Mouse (Mus musculus) heart, postnatal 25 days (tissue): ENCODE data around the gene Kcnj6. TPM values are rescaled to one million over a fixed set of nuclear protein-coding genes. Genes with fewer than 3 reads are reported as not detected.

Experiments used
- DNase-seq: peaks from one replicate; pipeline ENCODE4 v3.0.0; 2022; ENCODE audit warnings: low spot score
- intact Hi-C: fragments of 180-260 bp; cut with DNase I; formaldehyde crosslinking; loops from one replicate; pipeline ENCODE4 v1.15.1; 2025
- microRNA-seq: library from miRNA; unstranded; fragments of <30 nt; microRNA quantifications from one replicate; pipeline ENCODE4 v1.2.0, GENCODE M21; 2022
- total RNA-seq, 2 experiments: library from RNA; stranded (reverse); gene quantifications; 2 replicates each; pipeline ENCODE4 v1.2.3; 2021

Kcnj6 gene
- total RNA-seq, 2 experiments from 2014 or later: not detected

GRCm38 (mm10) chr16:94724747-94725211 is 272.7 kb downstream of the Kcnj6 start:
- intact Hi-C loops: no loop called here

DNA sequence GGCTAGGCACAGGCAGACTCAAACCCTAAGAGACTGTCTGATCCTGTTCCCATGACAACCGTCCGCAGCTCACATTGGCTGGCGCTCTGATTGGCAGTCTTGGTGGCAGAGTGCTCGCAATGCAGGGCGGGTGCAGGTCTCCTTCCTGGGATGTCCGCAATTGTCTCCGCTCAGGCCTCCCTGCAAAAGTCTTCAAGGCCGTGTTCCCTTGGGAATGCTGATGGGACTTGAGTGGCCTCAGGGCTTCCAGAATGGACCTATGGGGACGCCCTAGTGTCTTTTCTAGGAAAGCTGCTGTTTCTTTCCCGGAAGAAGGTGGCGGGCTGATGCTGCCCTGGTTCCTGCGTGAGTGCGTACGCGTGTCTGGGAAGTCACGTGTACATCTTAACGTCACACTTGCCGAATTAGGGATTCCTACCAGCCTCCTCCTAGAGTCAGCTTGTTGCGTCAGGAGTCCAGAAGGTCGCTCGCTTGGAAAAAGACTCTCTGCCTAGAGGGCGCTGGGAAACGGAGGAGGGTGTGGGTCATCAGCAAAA is 273.4 kb downstream of the Kcnj6 start:
- intact Hi-C loops: no loop called here

More at GRCm38 (mm10) chr16:94724747-94725211, 272.7 kb downstream of the Kcnj6 start:
- DNase-seq: no peak

DNA sequence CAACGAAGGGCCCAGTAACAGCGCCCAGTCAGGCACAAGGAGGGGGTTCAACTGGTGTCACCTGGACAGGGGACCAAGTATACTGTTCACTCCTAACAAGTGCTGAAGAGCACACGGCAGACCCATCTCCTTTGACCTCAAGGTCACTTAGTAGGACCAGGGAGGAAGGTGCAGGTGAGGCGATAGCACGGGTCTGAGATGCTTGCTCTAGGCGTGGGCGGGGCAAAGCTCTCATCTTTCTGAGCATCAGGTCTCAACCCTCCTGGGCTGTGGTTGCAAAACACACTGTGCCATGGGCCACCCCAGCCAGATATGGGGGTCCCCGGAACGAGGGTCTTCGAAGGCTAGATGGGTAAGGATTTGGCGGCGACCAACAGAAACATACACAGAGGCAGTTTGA is 274.6 kb downstream of the Kcnj6 start:
- no peak for DNase-seq
- intact Hi-C loops: no loop called here

More for the DNA sequence above, 273.4 kb downstream of the Kcnj6 start:
- peak; percentile 74 for DNase-seq

GRCm38 (mm10) chr16:94721549-94722006 is 275.9 kb downstream of the Kcnj6 start:
- intact Hi-C loops: no loop called here
- no peak for DNase-seq

- no peak for DNase-seq
- intact Hi-C loops: no loop called here
Observed at GRCm38 (mm10) chr16:94720476-94721153, 276.9 kb downstream of the Kcnj6 start.

- DNase-seq: no peak
- intact Hi-C loops: no loop called here
Observed at GRCm38 (mm10) chr16:94719488-94719887, 278.0 kb downstream of the Kcnj6 start.

DNA sequence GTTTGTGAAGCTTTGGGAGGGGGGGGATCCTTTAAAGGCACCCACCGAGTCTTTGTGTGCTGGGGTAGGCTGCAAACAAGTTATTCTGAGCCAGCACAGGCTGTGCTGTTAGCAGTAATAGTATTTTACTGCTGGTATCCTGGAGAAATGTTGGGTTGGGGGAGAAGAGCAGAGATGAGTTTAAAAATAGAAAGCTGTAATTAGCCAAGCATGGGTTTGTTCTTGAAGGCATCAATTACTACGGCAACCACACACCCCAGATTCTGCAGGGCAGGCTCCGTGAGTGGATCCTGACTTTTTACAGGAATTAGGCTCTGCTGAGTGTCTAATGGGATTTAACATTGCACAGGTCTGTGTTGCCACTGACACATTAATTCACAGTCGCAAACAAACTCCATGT is 278.6 kb downstream of the Kcnj6 start:
- DNase-seq: no peak
- intact Hi-C loops: no loop called here

- DNase-seq: no peak
Observed at GRCm38 (mm10) chr16:94717051-94717450, 280.4 kb downstream of the Kcnj6 start.

GRCm38 (mm10) chr16:94714483-94714882 is 283.0 kb downstream of the Kcnj6 start:
- intact Hi-C loops: no loop called here
- no peak for DNase-seq

More at GRCm38 (mm10) chr16:94717051-94717450, 280.4 kb downstream of the Kcnj6 start:
- intact Hi-C loops: no loop called here

- intact Hi-C loops: no loop called here
- DNase-seq: peak; percentile 46
Observed at GRCm38 (mm10) chr16:94713480-94714094, 283.9 kb downstream of the Kcnj6 start.

- no peak for DNase-seq
- intact Hi-C loops: no loop called here
Observed at GRCm38 (mm10) chr16:94701971-94702370, 295.5 kb downstream of the Kcnj6 start.

DNA sequence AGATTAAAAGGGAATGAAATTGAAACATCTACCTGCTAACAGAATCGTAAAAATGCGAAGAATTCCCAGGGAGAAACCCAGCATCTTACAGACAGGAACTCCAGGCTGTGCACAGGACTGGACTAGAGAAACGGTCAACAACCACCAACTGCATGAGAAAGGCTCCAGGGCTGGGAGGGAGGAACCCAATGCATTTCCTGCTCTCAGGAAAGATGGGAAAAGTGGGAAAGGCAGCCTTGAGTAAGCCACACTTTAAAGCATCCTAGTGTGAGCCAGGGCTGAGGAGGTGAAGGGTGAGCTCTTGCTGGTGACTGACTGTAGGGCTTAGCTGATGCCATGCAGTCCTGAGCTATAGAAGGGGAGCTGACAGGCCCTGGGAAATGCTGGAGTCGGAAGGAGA is 296.4 kb downstream of the Kcnj6 start:
- DNase-seq: no peak
- intact Hi-C loops: no loop called here

Small RNA genes within 50 kb of the gene (microRNA-seq; reads per million reads assigned to microRNA genes)
- not detected for gene Gm22745
